Mouse (Mus musculus): Measurements from ENCODE around the gene Heatr5b. TPM values are rescaled to one million over a fixed set of nuclear protein-coding genes. Genes with fewer than 3 reads are reported as not detected.
"Not testable (repeated sequence)": the region's sequence is repeated elsewhere in the genome, so short reads cannot be mapped to it uniquely, and the experiment has no call there.

Gene Heatr5b
- 10 to 100 TPM; 18.1 to 18.8 TPM for total RNA-seq (2021)
- long read RNA-seq, experiment 1, full-length matches to known transcripts = 3 of 6 reads
- long read RNA-seq, experiment 1, partial matches to known transcripts = 1 of 6 reads
- long read RNA-seq, experiment 1, other reads (novel, unspliced or antisense) = 2 of 6 reads
- long read RNA-seq, experiment 2, full-length matches to known transcripts = 1 of 13 reads
- long read RNA-seq, experiment 2, partial matches to known transcripts = 9 of 13 reads
- long read RNA-seq, experiment 2, other reads (novel, unspliced or antisense) = 3 of 13 reads

GRCm38 (mm10) chr17:78834856-78835835 lies at the start of gene Heatr5b, which contains the start of gene Gpatch11:
TSS of gene Heatr5b (minus strand) at chr17:78835364.
TSS of gene Gpatch11 (plus strand) at chr17:78835567.
- peak; percentile 99 for DNase-seq (ENCODE audit: low spot score in 2 of 2)

- DNase-seq (ENCODE audit: low spot score in 2 of 2) = no peak
Measured at GRCm38 (mm10) chr17:78883291-78883690, 48.1 kb upstream of the Heatr5b start.

DNA sequence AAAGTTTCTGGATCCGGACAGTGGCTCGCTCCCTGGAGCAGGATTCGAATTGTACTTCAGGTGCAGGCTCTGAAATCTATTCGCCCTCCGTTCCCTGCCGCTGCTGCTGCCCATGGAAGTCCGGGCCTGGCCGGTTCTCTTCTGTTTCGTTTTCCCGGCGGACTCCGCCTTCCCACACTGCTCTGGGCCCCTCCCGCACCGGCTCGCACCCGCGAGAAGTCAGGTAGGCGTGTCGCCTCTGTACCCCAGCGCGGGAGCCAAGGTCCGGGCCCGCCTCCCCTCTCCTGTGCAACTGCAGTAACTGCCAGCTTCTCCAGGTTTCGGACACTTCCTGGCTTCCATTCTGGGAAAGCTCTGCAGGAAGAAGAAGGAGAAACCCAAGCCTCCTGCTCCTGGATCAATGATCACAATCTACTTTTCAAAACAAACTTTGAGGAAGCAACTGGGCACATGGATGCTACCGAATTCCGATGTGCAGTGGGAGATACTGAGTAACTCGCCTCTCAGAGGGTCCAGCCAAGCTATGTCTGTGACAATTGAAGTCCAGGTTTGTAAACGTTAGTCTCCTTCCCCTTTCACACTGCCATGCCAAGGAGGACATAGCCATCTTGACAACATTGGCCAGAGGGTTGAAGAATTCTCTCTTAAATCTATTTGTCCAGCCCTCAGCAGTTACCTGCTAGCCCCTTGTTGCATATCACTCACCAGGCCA lies 47.4 kb upstream of the Heatr5b start, which contains the start of gene Eif2ak2:
Gene Eif2ak2 (minus strand): TSS at position 173 of the 712 bp plus-strand sequence.
- peak; percentile 73 to 86 for DNase-seq (ENCODE audit: low spot score in 2 of 2)

- no peak for DNase-seq (ENCODE audit: low spot score in 2 of 2)
Measured at GRCm38 (mm10) chr17:78881878-78882304, 46.7 kb upstream of the Heatr5b start.

DNA sequence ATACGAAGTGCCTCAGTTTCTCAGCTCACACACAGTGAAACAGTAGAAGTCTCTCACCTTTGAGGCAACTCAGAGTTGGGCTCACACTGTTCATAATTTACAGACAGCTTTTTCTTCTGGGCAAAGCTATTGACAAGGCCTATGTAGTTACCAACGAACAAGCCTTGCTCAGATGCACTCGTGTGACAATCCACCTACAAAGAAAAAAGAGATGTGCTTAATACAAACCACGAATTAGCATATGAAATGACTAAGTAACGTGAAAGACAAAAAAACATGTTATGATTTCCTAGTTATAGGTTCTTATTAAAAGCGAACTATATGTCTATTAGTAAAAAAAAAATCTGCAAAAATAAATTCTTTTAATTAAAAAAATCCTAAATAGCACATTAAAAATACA lies 38.7 kb upstream of the Heatr5b start:
- DNase-seq (ENCODE audit: low spot score in 2 of 2) = no peak

DNA sequence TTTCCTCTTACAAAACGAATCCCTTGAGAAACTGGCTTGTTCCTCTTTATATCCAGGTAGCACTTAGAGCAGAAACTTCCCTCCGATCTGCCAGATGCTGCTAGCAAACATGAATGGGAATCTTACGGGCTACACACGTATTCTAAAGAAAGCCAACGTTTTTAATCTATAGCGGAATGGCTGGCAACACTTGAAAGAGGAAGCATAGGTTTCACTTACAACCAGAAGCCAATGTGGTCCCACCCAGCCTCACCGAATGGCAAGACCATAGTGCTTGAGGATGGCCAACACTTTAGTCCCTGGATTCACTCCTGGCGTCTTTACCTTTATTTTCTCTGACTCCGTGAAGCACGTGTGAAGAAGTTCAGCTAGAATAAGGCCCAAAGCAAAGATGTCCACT lies 21.1 kb upstream of the Heatr5b start:
- no peak for DNase-seq (ENCODE audit: low spot score in 2 of 2)

GRCm38 (mm10) chr17:78842271-78842928 lies 7.2 kb upstream of the Heatr5b start:
- DNase-seq (ENCODE audit: low spot score in 2 of 2) = no peak

- no peak for DNase-seq (ENCODE audit: low spot score in 2 of 2)
Measured at GRCm38 (mm10) chr17:78836056-78836455, 892 bp upstream of the Heatr5b start.

- DNase-seq (ENCODE audit: low spot score in 2 of 2) = no peak
Measured at GRCm38 (mm10) chr17:78824346-78824745, 10.8 kb downstream of the Heatr5b start.

- DNase-seq (ENCODE audit: low spot score in 2 of 2) = no peak
Measured at GRCm38 (mm10) chr17:78809582-78809981, 25.6 kb downstream of the Heatr5b start.

- no peak for DNase-seq (ENCODE audit: low spot score in 2 of 2)
Measured at GRCm38 (mm10) chr17:78809019-78809418, 26.1 kb downstream of the Heatr5b start.

- DNase-seq (ENCODE audit: low spot score in 2 of 2) = no peak
Measured at GRCm38 (mm10) chr17:78797222-78797621, 37.9 kb downstream of the Heatr5b start.

DNA sequence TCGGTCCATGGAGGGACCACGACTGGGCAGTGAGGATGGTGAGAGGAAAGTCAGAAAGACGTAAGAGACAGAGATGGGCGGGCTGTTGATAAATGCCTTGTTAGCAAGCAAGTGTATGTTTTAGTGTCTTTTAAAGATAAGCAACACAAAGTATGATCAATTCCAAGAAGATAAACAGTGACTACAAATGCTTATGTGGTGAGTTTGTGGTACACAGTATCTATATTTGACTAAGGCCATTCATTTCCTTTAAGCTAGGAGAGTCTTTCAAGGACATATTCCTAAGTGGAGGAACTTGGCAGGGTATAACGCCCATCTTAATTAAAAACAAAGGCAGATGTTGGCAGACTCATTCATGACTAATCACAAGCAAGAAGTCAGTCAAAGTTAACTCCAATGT lies 40.8 kb downstream of the Heatr5b start:
- DNase-seq (ENCODE audit: low spot score in 2 of 2) = no peak

DNA sequence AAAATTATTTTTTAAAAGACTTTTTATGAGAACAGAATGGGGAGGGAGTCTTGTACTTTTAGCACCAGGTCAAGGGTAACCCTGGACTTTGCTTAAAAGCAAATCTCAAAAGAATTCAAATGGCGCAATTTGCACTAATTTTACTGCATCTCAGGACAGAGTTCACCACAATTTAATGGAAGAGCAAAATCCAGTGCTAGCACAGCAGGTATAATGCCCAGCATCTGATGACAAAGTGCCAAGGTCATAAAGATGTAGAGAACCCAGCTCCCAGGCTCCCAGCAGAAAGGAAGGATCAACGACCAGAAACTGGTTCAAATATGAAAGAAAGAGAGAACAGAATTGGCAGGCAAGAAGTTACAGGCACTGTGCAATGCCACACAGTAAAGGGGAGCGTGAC lies 43.0 kb downstream of the Heatr5b start:
- DNase-seq (ENCODE audit: low spot score in 2 of 2) = no peak

- DNase-seq (ENCODE audit: low spot score in 2 of 2) = no peak
Measured at GRCm38 (mm10) chr17:78791690-78792070, 43.5 kb downstream of the Heatr5b start.

- DNase-seq (ENCODE audit: low spot score in 2 of 2) = no peak
Measured at GRCm38 (mm10) chr17:78791068-78791689, 44.0 kb downstream of the Heatr5b start.

DNA sequence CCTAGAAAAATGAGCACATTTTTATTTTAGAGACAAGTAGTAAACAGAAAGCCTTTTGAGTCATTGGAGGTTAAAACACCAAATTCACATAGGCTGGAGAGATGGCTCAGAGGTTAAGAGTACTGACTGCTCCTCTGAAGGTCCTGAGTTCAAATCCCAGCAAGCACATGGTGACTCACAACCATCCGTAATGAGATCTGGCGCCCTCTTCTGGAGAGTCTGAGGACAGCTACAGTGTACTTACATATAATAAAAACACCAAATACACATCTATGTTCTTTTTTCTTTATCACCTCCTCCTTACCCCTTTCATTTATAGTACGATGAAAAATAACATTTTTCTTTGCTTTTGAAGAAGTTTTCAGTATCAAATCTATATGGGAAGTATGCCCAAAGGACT lies 46.9 kb downstream of the Heatr5b start:
- DNase-seq (ENCODE audit: low spot score in 2 of 2) = not testable (repeated sequence)

DNA sequence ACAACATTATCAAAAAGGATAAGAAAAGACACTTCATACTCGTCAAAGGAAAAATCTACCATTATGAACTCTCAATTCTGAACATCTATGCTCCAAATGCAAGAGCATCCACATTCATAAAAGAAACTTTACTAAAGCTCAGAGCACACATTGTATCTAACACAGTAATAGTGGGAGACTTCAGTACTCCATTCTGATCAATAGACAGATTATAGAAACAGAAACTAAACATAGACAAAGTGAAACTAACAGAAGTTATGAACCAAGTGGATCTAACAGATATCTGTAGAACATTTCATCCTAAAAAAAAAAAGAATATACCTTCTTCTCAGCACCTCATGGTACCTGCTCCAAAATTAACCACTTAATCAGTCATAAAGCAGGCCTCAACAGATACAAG lies 56.4 kb downstream of the Heatr5b start:
- no peak for DNase-seq (ENCODE audit: low spot score in 2 of 2)

GRCm38 (mm10) chr17:78772317-78772716 lies 62.8 kb downstream of the Heatr5b start:
- no peak for DNase-seq (ENCODE audit: low spot score in 2 of 2)

DNA sequence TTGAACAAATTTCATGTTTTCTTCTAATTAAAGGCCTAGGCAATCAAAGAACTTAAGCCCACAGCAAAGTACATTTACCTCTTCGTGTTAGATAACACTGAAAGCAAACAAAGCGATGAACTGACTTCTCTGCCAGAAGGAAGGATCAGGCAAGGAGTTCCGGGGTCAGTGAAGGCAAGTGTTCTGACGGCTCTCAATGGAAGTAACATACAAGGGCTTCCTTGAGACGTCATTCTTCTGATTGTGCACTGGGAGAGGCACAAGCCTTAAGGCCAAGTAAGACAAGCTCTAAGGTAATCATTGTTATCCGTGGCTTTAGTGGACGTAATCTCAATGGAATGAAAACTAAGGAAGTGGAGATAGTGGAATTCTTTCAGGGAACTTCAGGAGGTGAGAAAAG lies 64.2 kb downstream of the Heatr5b start:
- no peak for DNase-seq (ENCODE audit: low spot score in 2 of 2)
